Mouse (Mus musculus) MEL (cell line): ENCODE results near the gene Ints12. TPM values are rescaled to one million over a fixed set of nuclear protein-coding genes. Genes with fewer than 3 reads are reported as not detected.

Experiments
- DNase-seq: peaks from one replicate; pipeline ENCODE4 v3.0.0; 2011; ENCODE audit warnings: low read depth, low spot score
- H3K27ac ChIP-seq: 2 replicates; pipeline ENCODE4 v1.5.1; 2012; ENCODE audit warnings: low read depth, mild to moderate bottlenecking, control low read depth, low read length, moderate library complexity; ENCODE audit not compliant: control insufficient read depth
- H3K27me3 ChIP-seq, 2 experiments: fragments of 150-350 bp in 1 of 2; sonication (generic) in 1 of 2; 2 replicates each; pipeline ENCODE4 v1.6.1; 2012; ENCODE audit warnings: low read length in 2 of 2, mild to moderate bottlenecking in 2 of 2, improper control_type of control experiment in 1 of 2, moderate library complexity in 1 of 2; ENCODE audit not compliant: insufficient read depth in 2 of 2, control insufficient read depth in 1 of 2
- H3K36me3 ChIP-seq, 2 experiments: 2 replicates each; pipeline ENCODE4 v1.6.1; 2012 to 2014; ENCODE audit warnings: low read length in 2 of 2, improper control_type of control experiment in 1 of 2, inconsistent platforms in 1 of 2, mild to moderate bottlenecking in 1 of 2; ENCODE audit not compliant: insufficient read depth in 2 of 2, control insufficient read depth in 1 of 2
- H3K4me1 ChIP-seq, 2 experiments: fragments of 150-350 bp in 1 of 2; sonication (generic) in 1 of 2; 2 replicates each; pipeline ENCODE4 v1.6.1; 2012; ENCODE audit warnings: low read length in 2 of 2, improper control_type of control experiment in 1 of 2, mild to moderate bottlenecking in 1 of 2; ENCODE audit not compliant: insufficient read depth in 2 of 2, control insufficient read depth in 1 of 2
- H3K4me3 ChIP-seq, 2 experiments: fragments of 150-350 bp in 1 of 2; sonication (generic) in 1 of 2; 2 replicates each; pipeline ENCODE4 v1.5.1; 2012; ENCODE audit warnings: low read depth in 2 of 2, low read length in 2 of 2, mild to moderate bottlenecking in 2 of 2, moderate library complexity in 2 of 2, control low read depth in 1 of 2, improper control_type of control experiment in 1 of 2; ENCODE audit not compliant: control insufficient read depth in 1 of 2, insufficient read depth in 1 of 2
- H3K79me2 ChIP-seq: 2 replicates; pipeline ENCODE4 v1.6.1; 2012; ENCODE audit warnings: mild to moderate bottlenecking, low read length, moderate library complexity; ENCODE audit not compliant: control insufficient read depth, poor library complexity, insufficient read depth
- H3K9ac ChIP-seq: 2 replicates; pipeline ENCODE4 v1.6.1; 2012; ENCODE audit warnings: low read depth, mild to moderate bottlenecking, control low read depth, low read length, moderate library complexity; ENCODE audit not compliant: control insufficient read depth, poor library complexity, severe bottlenecking
- H3K9me3 ChIP-seq: fragments of 150-350 bp; sonication (generic); replicated peaks from 2 replicates; pipeline ENCODE4 v1.6.1; 2012; ENCODE audit warnings: mild to moderate bottlenecking, low read length, improper control_type of control experiment, moderate library complexity; ENCODE audit not compliant: insufficient read depth
- CHD1 ChIP-seq: IDR thresholded peaks from 2 replicates; pipeline ENCODE4 v1.6.1; 2012; ENCODE audit warnings: low read depth, mild to moderate bottlenecking, inconsistent platforms, low read length, improper control_type of control experiment
- E2F4 ChIP-seq: IDR thresholded peaks from 2 replicates; pipeline ENCODE4 v1.6.1; 2011; ENCODE audit warnings: low read depth, low read length, improper control_type of control experiment, borderline replicate concordance
- ELF1 ChIP-seq: IDR thresholded peaks from 2 replicates; pipeline ENCODE4 v1.6.1; 2014; ENCODE audit warnings: low read depth, mild to moderate bottlenecking, inconsistent platforms, low read length, improper control_type of control experiment, moderate library complexity
- EP300 ChIP-seq, 2 experiments: IDR thresholded peaks; 2 replicates each; pipeline ENCODE4 v1.6.1; 2011; ENCODE audit warnings: improper control_type of control experiment in 2 of 2, low read length in 2 of 2, low read depth in 1 of 2, mild to moderate bottlenecking in 1 of 2
- ETS1 ChIP-seq: IDR thresholded peaks from 2 replicates; pipeline ENCODE4 v1.6.1; 2012; ENCODE audit warnings: low read depth, mild to moderate bottlenecking, inconsistent platforms, low read length, improper control_type of control experiment, moderate library complexity
- GABPA ChIP-seq: IDR thresholded peaks from 2 replicates; pipeline ENCODE4 v1.6.1; 2012; ENCODE audit warnings: low read depth, mild to moderate bottlenecking, inconsistent platforms, low read length, improper control_type of control experiment, moderate library complexity
- HCFC1 ChIP-seq: IDR thresholded peaks from 2 replicates; pipeline ENCODE4 v1.6.1; 2012; ENCODE audit warnings: low read depth, mild to moderate bottlenecking, inconsistent platforms, low read length, improper control_type of control experiment, moderate library complexity
- MAFK ChIP-seq: IDR thresholded peaks from 2 replicates; pipeline ENCODE4 v1.6.1; 2011; ENCODE audit warnings: low read depth, mild to moderate bottlenecking, low read length, improper control_type of control experiment, borderline replicate concordance
- MAX ChIP-seq: IDR thresholded peaks from 2 replicates; pipeline ENCODE4 v1.6.1; 2011; ENCODE audit warnings: low read length, improper control_type of control experiment
- MAZ ChIP-seq: IDR thresholded peaks from 2 replicates; pipeline ENCODE4 v1.6.1; 2012; ENCODE audit warnings: low read depth, mild to moderate bottlenecking, inconsistent platforms, low read length, improper control_type of control experiment
- MXI1 ChIP-seq: IDR thresholded peaks from 2 replicates; pipeline ENCODE4 v1.6.1; 2011; ENCODE audit warnings: mild to moderate bottlenecking, low read depth, low read length, improper control_type of control experiment
- MYC ChIP-seq: IDR thresholded peaks from 2 replicates; pipeline ENCODE4 v1.6.1; 2011; ENCODE audit warnings: low read depth, mild to moderate bottlenecking, low read length, improper control_type of control experiment, moderate library complexity
- NRF1 ChIP-seq: IDR thresholded peaks from 2 replicates; pipeline ENCODE4 v1.6.1; 2014; ENCODE audit warnings: low read depth, mild to moderate bottlenecking, inconsistent platforms, low read length, improper control_type of control experiment, moderate library complexity; ENCODE audit not compliant: poor library complexity, insufficient read depth, severe bottlenecking
- POLR2AphosphoS2 ChIP-seq: IDR thresholded peaks from 2 replicates; pipeline ENCODE4 v1.6.1; 2011; ENCODE audit warnings: low read length, improper control_type of control experiment
- POLR2AphosphoS5 ChIP-seq: IDR thresholded peaks from 2 replicates; pipeline ENCODE4 v1.6.1; 2012; ENCODE audit warnings: low read depth, borderline replicate concordance, mild to moderate bottlenecking, inconsistent platforms, low read length, moderate library complexity, mixed read lengths
- RAD21 ChIP-seq: IDR thresholded peaks from 2 replicates; pipeline ENCODE4 v1.6.1; 2011; ENCODE audit warnings: mild to moderate bottlenecking, low read depth, low read length, improper control_type of control experiment
- RCOR1 ChIP-seq: IDR thresholded peaks from 2 replicates; pipeline ENCODE4 v1.6.1; 2012; ENCODE audit warnings: low read depth, mild to moderate bottlenecking, inconsistent platforms, low read length, improper control_type of control experiment
- SIN3A ChIP-seq: IDR thresholded peaks from 2 replicates; pipeline ENCODE4 v1.6.1; 2012; ENCODE audit warnings: low read length, improper control_type of control experiment, inconsistent platforms
- TAL1 ChIP-seq: IDR thresholded peaks from 2 replicates; pipeline ENCODE4 v1.6.1; 2012; ENCODE audit warnings: mild to moderate bottlenecking, inconsistent platforms, low read length, moderate library complexity, mixed read lengths
- TCF12 ChIP-seq: IDR thresholded peaks from 2 replicates; pipeline ENCODE4 v1.6.1; 2014; ENCODE audit warnings: low read depth, mild to moderate bottlenecking, inconsistent platforms, low read length, improper control_type of control experiment, moderate library complexity
- UBTF ChIP-seq: IDR thresholded peaks from 2 replicates; pipeline ENCODE4 v1.6.1; 2012; ENCODE audit warnings: low read depth, mild to moderate bottlenecking, inconsistent platforms, low read length, improper control_type of control experiment, moderate library complexity, borderline replicate concordance; ENCODE audit not compliant: insufficient read depth
- USF2 ChIP-seq, 2 experiments: IDR thresholded peaks; 2 replicates each; pipeline ENCODE4 v1.6.1; 2011 to 2012; ENCODE audit warnings: improper control_type of control experiment in 2 of 2, low read length in 2 of 2, borderline replicate concordance in 1 of 2, inconsistent platforms in 1 of 2, low read depth in 1 of 2, mild to moderate bottlenecking in 1 of 2; ENCODE audit not compliant: insufficient read depth in 1 of 2
- ZC3H11A ChIP-seq: IDR thresholded peaks from 2 replicates; pipeline ENCODE4 v1.6.1; 2012; ENCODE audit warnings: low read depth, mild to moderate bottlenecking, inconsistent platforms, low read length, improper control_type of control experiment
- ZKSCAN1 ChIP-seq: IDR thresholded peaks from 2 replicates; pipeline ENCODE4 v1.6.1; 2012; ENCODE audit warnings: low read depth, mild to moderate bottlenecking, inconsistent platforms, low read length, improper control_type of control experiment, moderate library complexity
- polyA plus RNA-seq, 2 experiments: library from polyadenylated mRNA; stranded (reverse) in 1 of 2; unstranded in 1 of 2; fragments of >175 nt in 1 of 2; fragments of >200 nt in 1 of 2; gene quantifications; 2 replicates each; pipeline versions ENCODE4 v1.2.1 to v1.2.4; 2012; ENCODE audit warnings: low replicate concordance in 2 of 2, low read depth in 1 of 2; ENCODE audit not compliant: insufficient read length in 2 of 2, insufficient read depth in 1 of 2, missing spikeins in 1 of 2
- total RNA-seq: library from RNA; depleted of rRNA; stranded (reverse); fragments of 300-350 nt; gene quantifications from 2 replicates; pipeline ENCODE4 v1.2.3, GENCODE M21; 2012

Gene Ints12
- total and polyA plus RNA-seq, 3 experiments: 13.8 to 15.2 TPM; not detected in 1

GRCm38 (mm10) chr3:133092936-133093335 is 1.3 kb downstream of the Ints12 start:
- peaks cover 36% of the 10 kb centered on the region for H3K79me2 ChIP-seq
- peak overlapping the region; percentile 97 for H3K9ac ChIP-seq
- H3K36me3 ChIP-seq: peaks cover 2 to 43% of the 10 kb centered on the region in 2 experiments
- H3K4me1 ChIP-seq: peaks cover 21 to 25% of the 10 kb centered on the region in 2 experiments
- peak; percentile 74 for DNase-seq
- H3K27me3 ChIP-seq: no peaks in the 10 kb centered on the region
- H3K4me3 ChIP-seq: peak overlapping the region in 1 of 2 experiments; percentile 88; a peak in 2 of 4 replicates
- peak overlapping the region; percentile 56 for H3K27ac ChIP-seq
- no peaks in the 10 kb centered on the region for H3K9me3 ChIP-seq
- TF ChIP-seq RAD21 (no peak), TCF12 (no peak), ELF1 (0 out of 2 replicates have a peak, but pooled peaks have one; percentile 3), SIN3A (peak; percentile 35; the same call in 1 of the 2 replicates)

- Histone ChIP-seq H3K9me3 (no peaks in the 10 kb centered on the region), H3K9ac (no peak overlapping the region), H3K4me3 (no peak overlapping the region), H3K36me3 (peaks cover 2 to 54% of the 10 kb centered on the region in 2 experiments), H3K4me1 (peaks cover 25 to 27% of the 10 kb centered on the region in 2 experiments), H3K27ac (no peak overlapping the region)
- peak; percentile 59 for DNase-seq
- peak; percentile 83; the same call in 1 of the 2 replicates for TF ChIP-seq ELF1
- peak; percentile 86 for TF ChIP-seq ETS1
- peak; percentile 46; the same call in 1 of the 2 replicates for TF ChIP-seq MYC
- TF ChIP-seq TAL1: no peak
- TF ChIP-seq, all 39 proteins: peak for 3
- Histone ChIP-seq H3K79me2 (peaks cover 28% of the 10 kb centered on the region), H3K27me3 (no peaks in the 10 kb centered on the region)
These were observed 2.7 kb downstream of the Ints12 start for GRCm38 (mm10) chr3:133094305-133094704.

GRCm38 (mm10) chr3:133097936-133098335 is 6.3 kb downstream of the Ints12 start:
- H3K9ac ChIP-seq: no peak overlapping the region; the same call in 1 of the 2 replicates
- H3K4me1 ChIP-seq: peaks cover 24 to 25% of the 10 kb centered on the region in 2 experiments
- peak; percentile 56 for DNase-seq
- peaks cover 8% of the 10 kb centered on the region; the same call in 1 of the 2 replicates for H3K79me2 ChIP-seq
- H3K27ac ChIP-seq: peak overlapping the region; percentile 79
- peaks cover 16 to 51% of the 10 kb centered on the region in 2 experiments for H3K36me3 ChIP-seq
- H3K27me3 ChIP-seq: no peaks in the 10 kb centered on the region
- TF ChIP-seq EP300 (IDR thresholded peaks at IDR 0.05; ENCODE audit: low read depth in 1 of 2, low read length in 2 of 2): peak in 1 of 2 experiments; percentile 16; a peak in 1 of 4 replicates
- no peak for TF ChIP-seq E2F4
- no peak for TF ChIP-seq RCOR1
- TF ChIP-seq CHD1: no peak
- TF ChIP-seq USF2 (IDR thresholded peaks at IDR 0.05; ENCODE audit: borderline replicate concordance in 1 of 2, insufficient read depth in 1 of 2, low read depth in 1 of 2, low read length in 2 of 2): no peak
- TF ChIP-seq TCF12: peak; percentile 22; the same call in 1 of the 2 replicates
- TF ChIP-seq POLR2AphosphoS2: no peak
- no peak for TF ChIP-seq UBTF
- TF ChIP-seq MAX: no peak
- no peak for TF ChIP-seq MYC
- no peak for TF ChIP-seq MAZ
- TF ChIP-seq ZKSCAN1: no peak
- no peak for TF ChIP-seq NRF1
- no peak for TF ChIP-seq GABPA
- no peak for TF ChIP-seq MAFK
- TF ChIP-seq HCFC1: no peak
- TF ChIP-seq ZC3H11A: no peak
- TF ChIP-seq TAL1: peak; percentile 26
- no peak for TF ChIP-seq POLR2AphosphoS5
- TF ChIP-seq MXI1: no peak
- TF ChIP-seq, all 39 proteins: peak for 3
- Histone ChIP-seq H3K9me3 (no peaks in the 10 kb centered on the region), H3K4me3 (peak overlapping the region; percentile 4 to 30; a peak in 1 of 4 replicates)
